Mouse (Mus musculus): ENCODE results near the gene Clca3a1. TPM values are rescaled to one million over a fixed set of nuclear protein-coding genes. Genes with fewer than 3 reads are reported as not detected.

Clca3a1 gene
- total RNA-seq, 2 experiments from 2014 or later: 9.3 to 9.6 TPM

GRCm38 (mm10) chr3:144719088-144719900 is 41.5 kb downstream of the Clca3a1 start:
- DNase-seq: peak; percentile 77

DNA sequence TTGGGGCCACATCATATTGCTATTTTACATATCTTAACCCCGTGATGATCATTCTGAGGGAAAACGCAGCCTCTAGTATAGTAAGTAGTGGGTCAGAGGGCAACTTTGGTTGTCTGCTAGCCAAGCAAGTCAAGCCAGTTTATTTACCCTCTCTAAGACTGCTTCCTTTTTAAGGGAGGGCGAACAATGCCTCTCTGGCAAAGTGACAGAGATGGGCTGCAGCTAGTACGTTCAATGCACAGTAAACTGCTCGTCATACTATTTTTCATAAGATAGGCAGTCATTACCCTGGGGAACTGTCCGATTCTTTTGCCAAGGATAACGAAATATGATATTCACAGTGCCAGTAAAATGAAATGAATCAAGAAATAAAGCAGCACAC is 42.1 kb downstream of the Clca3a1 start:
- peak; percentile 42 for DNase-seq

DNA sequence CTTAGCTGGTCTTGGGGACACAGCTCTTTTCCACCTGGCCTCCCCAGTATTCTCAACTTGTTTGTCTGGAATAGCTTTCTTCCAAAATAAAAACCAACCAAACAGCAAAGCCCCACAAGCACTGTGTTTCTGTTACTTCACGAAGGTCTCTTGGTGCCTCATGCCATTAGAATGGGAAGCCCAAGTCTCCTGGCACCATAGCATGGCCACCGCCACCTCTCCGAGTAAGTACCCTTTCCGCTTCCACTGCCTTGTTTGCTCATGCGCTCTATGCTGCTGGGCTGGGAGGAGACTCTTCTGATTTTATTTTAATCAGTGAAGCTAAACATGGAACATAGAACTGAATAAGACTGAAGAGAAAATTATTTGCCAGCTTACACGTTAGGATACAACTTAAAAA is 42.9 kb downstream of the Clca3a1 start:
- DNase-seq: no peak

- no peak for DNase-seq
These were observed 43.7 kb downstream of the Clca3a1 start for GRCm38 (mm10) chr3:144717121-144717520.

GRCm38 (mm10) chr3:144715901-144716300 is 44.9 kb downstream of the Clca3a1 start:
- DNase-seq: no peak

DNA sequence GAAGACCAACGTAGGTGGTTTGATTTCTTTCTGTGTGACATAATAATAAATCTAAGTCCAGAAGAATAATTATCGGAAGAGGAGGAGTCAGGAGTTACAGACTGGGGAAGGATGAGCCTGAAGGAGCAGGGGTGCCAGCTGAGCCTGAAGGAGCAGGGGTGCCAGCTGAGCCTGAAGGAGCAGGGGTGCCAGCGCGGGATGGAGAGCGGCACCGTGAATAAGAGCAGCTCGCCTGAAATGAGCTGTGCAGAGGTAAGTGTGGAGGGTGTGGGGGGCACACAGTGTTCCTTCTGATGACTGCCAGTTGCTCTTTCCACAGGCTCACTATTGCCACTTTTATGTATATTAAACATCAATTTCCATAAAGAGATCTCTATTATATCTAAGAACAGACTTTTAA is 45.7 kb downstream of the Clca3a1 start:
- no peak for DNase-seq

- peak; percentile 37 for DNase-seq
These were observed 46.2 kb downstream of the Clca3a1 start for GRCm38 (mm10) chr3:144714606-144715005.

DNA sequence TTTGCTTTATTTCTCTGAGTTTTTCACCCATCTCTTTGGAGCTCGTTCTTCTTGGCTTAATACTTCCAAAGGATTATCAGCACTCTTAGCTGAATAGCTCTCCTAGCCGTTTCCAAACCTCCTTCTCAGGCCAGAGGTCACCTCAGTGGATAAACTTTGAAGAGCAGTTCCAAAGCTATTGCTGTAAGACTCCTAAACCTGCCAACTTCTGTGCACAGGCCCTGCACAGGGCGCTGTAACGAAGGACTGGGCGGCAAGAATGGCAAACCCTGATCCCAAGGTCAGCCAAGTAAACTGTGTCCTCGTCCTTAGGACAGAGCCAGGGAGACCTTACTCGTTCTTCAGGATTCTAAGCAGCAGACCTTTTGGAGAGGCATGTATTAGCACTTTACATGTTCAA is 46.7 kb downstream of the Clca3a1 start:
- DNase-seq: peak; percentile 66

- DNase-seq: no peak
These were observed 49.1 kb downstream of the Clca3a1 start for GRCm38 (mm10) chr3:144711607-144712206.

- no peak for DNase-seq
These were observed 52.2 kb downstream of the Clca3a1 start for GRCm38 (mm10) chr3:144708612-144709011.

DNA sequence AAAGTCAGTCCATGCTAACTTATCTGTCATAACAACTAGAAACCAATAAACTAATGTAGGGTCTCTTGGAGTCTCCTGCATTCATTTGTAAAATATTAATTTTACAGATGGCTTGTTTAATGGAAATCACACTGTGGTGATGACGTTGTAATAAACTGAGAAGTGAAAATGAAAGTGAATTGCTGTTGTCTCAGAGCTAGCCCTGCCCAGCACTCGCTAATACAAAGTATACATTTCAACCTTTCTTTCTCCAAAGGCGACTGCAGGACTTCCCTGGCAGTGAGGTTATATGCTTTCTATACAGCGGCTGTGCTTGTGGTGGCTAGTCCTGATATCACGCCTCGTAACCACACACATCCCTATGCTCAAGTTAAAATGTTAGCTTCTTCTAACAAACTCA is 56.8 kb downstream of the Clca3a1 start:
- no peak for DNase-seq

GRCm38 (mm10) chr3:144698790-144699433 is 61.9 kb downstream of the Clca3a1 start:
- DNase-seq: no peak

DNA sequence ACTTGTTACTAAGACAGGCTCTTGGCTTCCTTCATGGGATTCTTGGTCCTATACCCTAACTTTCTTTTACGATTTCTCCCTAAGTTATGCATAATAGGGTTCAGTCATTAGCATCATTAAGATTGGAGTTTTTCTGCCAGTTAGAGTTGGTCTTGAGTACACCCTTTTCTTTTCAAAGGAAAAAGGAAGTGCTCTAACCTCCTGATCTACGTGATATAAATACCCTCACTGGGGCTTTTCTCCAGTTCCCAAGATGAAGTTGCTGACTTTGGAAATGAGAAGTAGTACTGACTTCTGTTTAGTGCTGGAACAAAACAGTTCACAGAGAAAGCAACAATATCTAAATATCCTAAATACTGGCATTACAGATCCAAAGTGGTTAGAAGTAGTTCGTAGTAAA is 62.8 kb downstream of the Clca3a1 start:
- no peak for DNase-seq

DNA sequence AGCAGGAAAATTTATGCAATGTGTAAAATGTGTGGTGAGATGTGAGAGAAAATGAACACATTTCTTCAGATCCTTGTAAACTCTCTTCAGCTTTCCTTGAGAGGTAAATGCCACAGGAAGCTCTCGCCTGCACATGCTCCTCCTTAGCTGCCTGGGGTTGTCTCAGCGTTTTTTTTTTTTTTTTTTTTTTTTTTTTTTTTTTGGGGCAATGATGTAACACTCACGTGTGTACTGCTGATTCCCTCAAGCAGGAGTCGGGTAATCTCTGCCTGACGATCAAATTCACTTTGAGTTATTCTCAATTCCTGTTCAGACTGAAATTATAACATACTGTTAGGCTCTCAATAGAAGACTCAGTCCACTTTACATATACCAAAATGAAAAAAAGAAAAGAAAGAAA is 63.6 kb downstream of the Clca3a1 start:
- DNase-seq: no peak

DNA sequence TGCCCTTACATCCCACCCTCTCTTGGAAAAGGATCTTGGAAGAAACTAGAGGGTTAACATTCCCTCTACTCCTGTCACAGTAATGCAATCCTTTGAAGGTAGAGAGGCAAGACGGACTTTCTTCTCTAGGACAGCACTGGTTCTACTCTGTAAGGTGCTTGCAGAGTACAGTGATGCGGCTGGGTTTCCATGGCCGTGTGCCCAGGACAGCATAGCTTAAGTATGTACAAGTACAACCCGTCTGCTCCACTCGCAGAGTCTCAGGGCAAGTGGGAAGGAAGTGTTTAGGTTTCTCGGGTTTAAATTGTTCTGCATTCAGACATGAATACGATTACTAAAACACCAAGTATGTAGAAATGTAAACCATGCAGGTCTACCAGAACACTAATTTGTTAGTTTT is 65.8 kb downstream of the Clca3a1 start:
- DNase-seq: no peak

DNA sequence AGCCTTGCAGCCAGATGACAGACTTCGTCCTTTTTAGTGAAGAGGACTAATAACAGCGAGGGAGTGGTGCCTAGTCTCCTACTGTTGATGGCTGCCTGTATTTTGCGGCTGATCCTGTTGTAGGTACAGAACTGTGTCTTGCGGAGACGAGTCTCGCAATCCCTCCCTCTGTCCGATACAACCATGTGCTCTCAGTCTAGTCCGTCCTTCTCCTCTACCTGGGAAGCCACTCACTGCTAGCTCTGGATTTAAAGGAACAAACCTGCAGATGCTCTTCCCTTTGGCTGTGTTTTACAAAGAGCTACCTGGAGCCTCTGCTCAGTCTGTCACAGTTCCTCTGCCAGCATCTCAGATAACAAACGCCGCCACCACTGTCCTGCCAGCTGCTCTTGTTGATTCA is 66.7 kb downstream of the Clca3a1 start:
- DNase-seq: no peak

GRCm38 (mm10) chr3:144692052-144692451 is 68.7 kb downstream of the Clca3a1 start:
- DNase-seq: no peak

DNA sequence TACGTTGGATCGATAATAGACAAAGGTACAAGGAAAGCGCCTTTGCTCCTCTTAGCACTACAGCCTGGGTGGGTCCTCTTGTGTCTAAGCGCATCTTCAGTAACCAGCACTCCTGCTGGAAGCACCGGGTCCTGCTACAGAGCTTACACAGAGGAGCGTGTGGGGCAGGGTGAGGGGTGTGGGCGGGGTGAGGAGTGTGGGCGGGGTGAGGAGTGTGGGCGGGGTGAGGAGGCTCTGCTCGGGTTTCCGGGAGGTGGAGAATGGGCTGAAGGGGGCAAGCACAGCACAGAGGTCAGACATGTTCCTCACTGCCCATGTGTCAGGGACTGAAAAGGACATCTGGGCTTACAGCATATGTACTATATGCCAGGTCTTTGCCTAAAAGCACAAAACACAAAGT is 71.5 kb downstream of the Clca3a1 start:
- DNase-seq: peak; percentile 61

GRCm38 (mm10) chr3:144688284-144688683 is 72.5 kb downstream of the Clca3a1 start:
- no peak for DNase-seq

DNA sequence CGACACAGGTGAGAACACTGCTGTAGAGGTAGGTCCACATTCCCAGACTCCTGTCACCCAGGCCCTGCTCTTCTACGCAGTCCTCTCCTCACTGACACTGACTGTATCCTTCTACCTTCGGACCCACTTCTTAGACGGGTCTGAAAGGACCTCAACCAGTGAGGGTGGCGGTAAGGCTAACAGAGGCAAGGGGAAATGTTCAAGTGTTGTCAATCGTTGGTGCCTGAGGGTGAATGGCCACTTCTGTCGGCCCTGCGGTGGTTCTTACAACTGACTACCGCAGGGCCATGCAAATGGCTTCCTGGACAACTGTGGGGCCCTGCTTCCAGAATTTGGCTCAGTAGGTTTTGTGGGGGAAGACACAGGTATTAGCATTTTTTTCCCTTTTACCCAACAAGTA is 73.2 kb downstream of the Clca3a1 start:
- DNase-seq: no peak

DNA sequence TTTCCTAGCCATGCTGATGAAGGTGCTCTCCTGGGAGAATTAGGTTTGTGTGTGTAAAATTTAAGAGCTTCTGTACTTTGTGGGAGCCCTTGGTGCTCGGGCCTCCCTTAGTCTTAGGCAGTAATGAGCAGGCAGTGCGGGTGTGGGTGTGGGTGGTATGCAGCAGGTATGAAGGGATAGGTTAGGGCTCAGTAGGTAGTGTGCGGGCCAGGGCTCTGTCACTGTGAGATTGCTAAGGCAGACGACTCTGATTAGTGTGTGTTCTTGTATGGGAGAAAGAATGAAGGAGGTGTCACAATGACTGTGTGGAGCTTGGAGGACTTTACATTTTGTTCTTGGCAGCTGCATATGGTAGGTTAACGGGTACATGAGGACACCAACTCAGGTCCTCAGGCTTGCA is 74.6 kb downstream of the Clca3a1 start:
- DNase-seq: no peak

DNA sequence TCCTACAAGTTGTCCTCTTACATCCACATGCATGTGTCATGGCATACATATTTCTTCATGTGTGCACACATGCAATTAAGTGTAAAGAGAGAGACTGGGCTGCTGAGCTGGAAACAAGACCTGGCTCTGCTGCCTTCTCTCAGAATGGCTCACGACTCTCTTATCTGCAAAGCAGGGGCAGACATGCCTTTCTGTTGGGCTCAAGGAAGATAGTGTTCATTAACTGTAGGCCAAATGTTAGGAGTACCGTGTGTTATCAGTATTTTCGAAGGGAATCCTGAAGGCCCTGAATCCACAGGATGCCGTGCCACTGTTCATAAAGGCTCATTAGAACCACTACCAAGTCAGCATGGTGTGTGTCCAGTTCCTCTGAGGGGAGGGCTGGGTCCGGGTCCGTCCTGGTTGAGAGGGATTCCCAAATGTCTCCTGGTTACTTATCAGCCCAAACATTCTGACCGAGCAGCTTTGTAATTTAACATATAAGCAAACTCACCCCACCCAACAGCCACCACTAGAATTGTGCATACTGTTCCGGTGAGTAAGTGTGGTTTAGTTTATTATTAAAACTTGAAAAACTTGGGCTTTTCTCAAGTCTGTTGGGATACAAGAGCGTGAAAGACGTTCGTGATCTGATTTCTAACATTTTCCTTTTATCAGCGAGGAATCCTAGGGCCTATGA is 77.5 kb downstream of the Clca3a1 start:
- no peak for DNase-seq

GRCm38 (mm10) chr3:144681542-144681941 is 79.2 kb downstream of the Clca3a1 start:
- no peak for DNase-seq
